Mouse (Mus musculus) CH12.LX (cell line): Measurements from ENCODE around the gene Dpp6.

Source experiments
- CTCF ChIP-seq, 2 experiments: IDR thresholded peaks in 1 of 2; conservative IDR thresholded peaks in 1 of 2; 2 replicates each; pipeline ENCODE4 v1.5.1; 2011 to 2012; ENCODE audit warnings: low read depth in 2 of 2, low read length in 2 of 2, improper control_type of control experiment in 1 of 2, inconsistent platforms in 1 of 2, mild to moderate bottlenecking in 1 of 2, moderate library complexity in 1 of 2
- EP300 ChIP-seq: IDR thresholded peaks from 2 replicates; pipeline ENCODE4 v1.6.1; 2011; ENCODE audit warnings: low read length, improper control_type of control experiment
- GABPA ChIP-seq: IDR thresholded peaks from 2 replicates; pipeline ENCODE4 v1.6.1; 2012; ENCODE audit warnings: low read depth, low read length, improper control_type of control experiment, inconsistent platforms; ENCODE audit not compliant: insufficient replicate concordance
- HCFC1 ChIP-seq: IDR thresholded peaks from 2 replicates; pipeline ENCODE4 v1.6.1; 2012; ENCODE audit warnings: low read depth, mild to moderate bottlenecking, inconsistent platforms, low read length, improper control_type of control experiment
- MAX ChIP-seq: IDR thresholded peaks from 2 replicates; pipeline ENCODE4 v1.6.1; 2011; ENCODE audit warnings: low read length, improper control_type of control experiment
- MYC ChIP-seq: IDR thresholded peaks from 2 replicates; pipeline ENCODE4 v1.6.1; 2011; ENCODE audit warnings: low read depth, mild to moderate bottlenecking, improper control_type of control experiment, low read length
- PAX5 ChIP-seq: IDR thresholded peaks from 2 replicates; pipeline ENCODE4 v1.6.1; 2012; ENCODE audit warnings: low read length, inconsistent platforms, mixed read lengths
- POLR2A ChIP-seq: IDR thresholded peaks from 2 replicates; pipeline ENCODE4 v1.6.1; 2011; ENCODE audit warnings: low read depth, mild to moderate bottlenecking, improper control_type of control experiment, low read length
- TCF12 ChIP-seq: IDR thresholded peaks from 2 replicates; pipeline ENCODE4 v1.6.1; 2014; ENCODE audit warnings: low read depth, mild to moderate bottlenecking, inconsistent platforms, low read length, improper control_type of control experiment
- ZMIZ1 ChIP-seq: IDR thresholded peaks from 2 replicates; pipeline ENCODE4 v1.6.1; 2012; ENCODE audit warnings: low read depth, mild to moderate bottlenecking, inconsistent platforms, low read length, improper control_type of control experiment

DNA sequence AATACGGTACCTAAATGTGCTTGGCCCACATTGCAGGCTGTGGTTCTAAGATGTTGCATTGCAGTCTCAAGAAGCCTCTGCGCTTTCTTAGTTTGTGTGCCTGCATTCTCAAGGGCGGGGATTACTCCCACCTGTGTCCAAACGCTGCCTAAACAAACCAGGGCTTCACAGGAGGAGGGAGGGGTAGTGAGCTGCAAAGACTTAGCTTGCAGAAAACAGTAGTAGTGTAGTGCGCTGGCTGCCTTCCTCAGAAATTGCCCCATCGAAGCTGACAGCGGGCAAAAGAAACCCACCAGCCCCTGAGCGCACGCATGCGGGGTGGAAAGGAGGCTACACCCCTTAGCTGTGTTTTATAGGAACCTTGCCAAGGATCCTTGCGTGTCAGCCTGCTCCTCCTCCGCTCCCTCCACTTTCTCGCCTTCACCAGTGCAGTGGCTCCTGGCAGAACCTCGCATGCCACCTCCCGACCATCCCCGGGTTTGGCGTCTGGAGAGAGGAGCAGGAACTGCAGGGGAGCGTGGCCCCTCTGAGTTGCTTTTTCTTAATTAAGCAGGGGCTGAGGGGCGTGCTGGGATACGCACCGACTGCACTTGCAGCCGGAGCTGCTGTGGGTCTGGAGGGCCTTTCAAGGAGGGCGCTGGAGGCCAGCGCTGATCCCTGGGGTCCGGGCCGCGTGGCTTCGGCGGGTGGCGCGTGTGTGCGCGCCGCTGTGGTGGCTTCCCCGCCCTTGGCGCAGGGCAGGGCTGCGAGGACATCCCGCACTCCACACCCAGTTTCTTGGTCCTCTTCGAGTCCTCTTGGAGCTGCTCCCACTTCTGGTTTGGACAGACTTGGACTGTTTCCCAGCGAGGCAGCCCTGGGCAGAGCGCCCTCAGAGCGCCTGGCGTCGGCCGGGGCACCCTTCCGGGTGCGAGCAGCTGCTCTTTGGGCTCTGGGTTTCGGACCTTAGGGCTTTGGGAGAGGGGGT, at the start of gene Dpp6:
- TF ChIP-seq TCF12 (no peak), POLR2A (no peak), CTCF (conservative IDR thresholded peaks at IDR 0.05 in 1 of 2, IDR thresholded peaks at IDR 0.05 in 1 of 2; ENCODE audit: low read depth in 2 of 2, low read length in 2 of 2) (no peak), EP300 (no peak), GABPA (no peak), ZMIZ1 (no peak), PAX5 (no peak), MAX (no peak), MYC (no peak), HCFC1 (no peak)
